In genomic region chr13:109903764-109904510, GRCm38 (mm10) we compare ENCODE assay signal across 8 mouse cellular contexts.
A peak's percentile ranks its signal among the peaks of the same experiment; 100 is the strongest.
DNase-seq lines count a peak whose midpoint lies in the region; ATAC-seq and TF ChIP-seq lines count a peak whose summit lies in the region.

No protein-coding gene starts in this region.

- TF ChIP-seq CTCF in E14TG2a.4 (conservative IDR thresholded peaks at IDR 0.05; ENCODE audit: low read length) (no peak), G1E (IDR thresholded peaks at IDR 0.05; ENCODE audit: low read depth, low read length) (no peak)

- intact Hi-C loops in gastrocnemius, postnatal 36 days (cut with DNase I): loop anchor here (1.0 to 5.0 kb wide), 2 partner anchors 82 to 127 kb away; no protein-coding TSS in a partner anchor

- no peak for DNase-seq in G1E (ENCODE audit: low spot score)
- DNase-seq in c-Kit-positive CD71-positive TER-119-positive erythroid progenitor cells, embryonic 14.5 days (ENCODE audit: low spot score): no peak
- no peak for DNase-seq in right cerebral cortex, postnatal 4 days
- DNase-seq in gastrocnemius, postnatal 36 days: no peak
- no peak for DNase-seq in adrenal gland, postnatal 25 days

- H3K9ac ChIP-seq in hindbrain, embryonic 12.5 days: peak overlapping the region; percentile 84; the same call in 1 of the 2 replicates
- H3K9ac ChIP-seq in midbrain, embryonic 13.5 days (replicated peaks): peak overlapping the region; percentile 87

- H3K27me3 ChIP-seq in E14TG2a.4 (ENCODE audit: insufficient read depth, low read length): peaks cover 30% of the 10 kb centered on the region
- H3K27me3 ChIP-seq in G1E (ENCODE audit: insufficient read depth, low read length): no peaks in the 10 kb centered on the region
- no peaks in the 10 kb centered on the region for H3K27me3 ChIP-seq in hindbrain, embryonic 12.5 days
- H3K27me3 ChIP-seq in midbrain, embryonic 13.5 days: peaks cover 4% of the 10 kb centered on the region; the same call in 1 of the 2 replicates

- H3K36me3 ChIP-seq in E14TG2a.4 (ENCODE audit: insufficient read depth, low read length): no peaks in the 10 kb centered on the region
- peaks cover 20% of the 10 kb centered on the region for H3K36me3 ChIP-seq in G1E (replicated peaks)
- H3K36me3 ChIP-seq in hindbrain, embryonic 12.5 days: no peaks in the 10 kb centered on the region
- H3K36me3 ChIP-seq in midbrain, embryonic 13.5 days: no peaks in the 10 kb centered on the region

- H3K4me2 ChIP-seq in hindbrain, embryonic 12.5 days (replicated peaks): peak overlapping the region; percentile 92
- peak overlapping the region; percentile 95 for H3K4me2 ChIP-seq in midbrain, embryonic 13.5 days (replicated peaks)

- H3K9me3 ChIP-seq in E14TG2a.4 (ENCODE audit: low read length): no peaks in the 10 kb centered on the region
- H3K9me3 ChIP-seq in G1E (replicated peaks): no peaks in the 10 kb centered on the region
- no peaks in the 10 kb centered on the region for H3K9me3 ChIP-seq in hindbrain, embryonic 12.5 days (replicated peaks)
- H3K9me3 ChIP-seq in midbrain, embryonic 13.5 days: no peaks in the 10 kb centered on the region

- no peak for ATAC-seq in G1E (ENCODE audit: extremely low read depth, insufficient number of reproducible peaks, low FRiP score, poor library complexity, severe bottlenecking)
- ATAC-seq in hindbrain, embryonic 12.5 days (ENCODE audit: low FRiP score): no peak
- no peak for ATAC-seq in midbrain, embryonic 13.5 days

- H3K27ac ChIP-seq in hindbrain, embryonic 12.5 days: no peak overlapping the region
- no peak overlapping the region for H3K27ac ChIP-seq in midbrain, embryonic 13.5 days

- peak overlapping the region; percentile 91 for H3K4me3 ChIP-seq in E14TG2a.4 (replicated peaks; ENCODE audit: low read length)
- H3K4me3 ChIP-seq in G1E (ENCODE audit: low read depth, low read length): peak overlapping the region; percentile 84
- peak overlapping the region; percentile 80 for H3K4me3 ChIP-seq in hindbrain, embryonic 12.5 days
- H3K4me3 ChIP-seq in midbrain, embryonic 13.5 days (replicated peaks): peak overlapping the region; percentile 76

- H3K4me1 ChIP-seq in E14TG2a.4 (replicated peaks; ENCODE audit: low read depth, low read length): peaks cover 23% of the 10 kb centered on the region
- peaks cover 44% of the 10 kb centered on the region for H3K4me1 ChIP-seq in G1E (ENCODE audit: insufficient read depth, low read depth, low read length)
- peaks cover 19% of the 10 kb centered on the region for H3K4me1 ChIP-seq in hindbrain, embryonic 12.5 days
- peaks cover 27% of the 10 kb centered on the region for H3K4me1 ChIP-seq in midbrain, embryonic 13.5 days (replicated peaks)

- WGBS in hindbrain, embryonic 12.5 days: 47% methylated on average over 14 of the region's 14 CpGs
- WGBS in midbrain, embryonic 13.5 days: 44% methylated on average over 14 of the region's 14 CpGs
